Mouse (Mus musculus) E14TG2a.4 (cell line): ENCODE data around the gene B3gnt2.

Experiments used
- H3K27me3 ChIP-seq: 2 replicates; pipeline ENCODE4 v1.6.1; 2014; ENCODE audit warnings: low read length, control low read depth; ENCODE audit not compliant: insufficient read depth
- H3K36me3 ChIP-seq: 2 replicates; pipeline ENCODE4 v1.6.1; 2014; ENCODE audit warnings: low read length, control low read depth; ENCODE audit not compliant: insufficient read depth
- H3K4me1 ChIP-seq: replicated peaks from 2 replicates; pipeline ENCODE4 v1.6.1; 2014; ENCODE audit warnings: low read depth, low read length, control low read depth
- H3K4me3 ChIP-seq: replicated peaks from 2 replicates; pipeline ENCODE4 v1.5.1; 2014; ENCODE audit warnings: mild to moderate bottlenecking, low read length
- H3K9me3 ChIP-seq: 2 replicates; pipeline ENCODE4 v1.6.1; 2014; ENCODE audit warnings: low read length, control low read depth
- CTCF ChIP-seq: conservative IDR thresholded peaks from 2 replicates; pipeline ENCODE4 v1.5.1; 2014; ENCODE audit warnings: low read length
- NANOG ChIP-seq: IDR thresholded peaks from 2 replicates; pipeline ENCODE4 v1.6.1; 2014; ENCODE audit warnings: borderline replicate concordance, low read length, mixed read lengths
- POU5F1 ChIP-seq: IDR thresholded peaks from 2 replicates; pipeline ENCODE4 v1.6.1; 2014; ENCODE audit warnings: low read length, borderline replicate concordance

Gene B3gnt2

GRCm38 (mm10) chr11:22876680-22877330, 16.0 kb upstream of the B3gnt2 start:
- TF ChIP-seq CTCF (no peak), POU5F1 (no peak), NANOG (no peak)
- Histone ChIP-seq H3K9me3 (no peaks in the 10 kb centered on the region), H3K4me3 (no peak overlapping the region), H3K27me3 (0 out of 2 replicates have a peak, but pooled peaks cover 3% of the 10 kb centered on the region), H3K36me3 (no peaks in the 10 kb centered on the region), H3K4me1 (peaks cover 34% of the 10 kb centered on the region)

- TF ChIP-seq POU5F1 (no peak), NANOG (no peak), CTCF (no peak)
- no peaks in the 10 kb centered on the region for H3K9me3 ChIP-seq
- 0 out of 2 replicates have a peak, but pooled peaks cover 3% of the 10 kb centered on the region for H3K27me3 ChIP-seq
- H3K4me1 ChIP-seq, result peaks cover 33% of the 10 kb centered on the region
- H3K4me3 ChIP-seq, result no peak overlapping the region
- no peaks in the 10 kb centered on the region for H3K36me3 ChIP-seq
Observed at GRCm38 (mm10) chr11:22875279-22875678, 14.5 kb upstream of the B3gnt2 start.

GRCm38 (mm10) chr11:22874747-22875146, 14.0 kb upstream of the B3gnt2 start:
- Histone ChIP-seq H3K4me3 (no peak overlapping the region), H3K4me1 (peaks cover 28% of the 10 kb centered on the region), H3K27me3 (0 out of 2 replicates have a peak, but pooled peaks cover 2% of the 10 kb centered on the region), H3K9me3 (no peaks in the 10 kb centered on the region), H3K36me3 (no peaks in the 10 kb centered on the region)
- TF ChIP-seq CTCF, result no peak
- no peak for TF ChIP-seq NANOG
- no peak for TF ChIP-seq POU5F1

GRCm38 (mm10) chr11:22873383-22873782, 12.6 kb upstream of the B3gnt2 start:
- no peaks in the 10 kb centered on the region for H3K9me3 ChIP-seq
- no peak for TF ChIP-seq POU5F1
- no peak for TF ChIP-seq CTCF
- H3K27me3 ChIP-seq, result no peaks in the 10 kb centered on the region
- peaks cover 27% of the 10 kb centered on the region for H3K4me1 ChIP-seq
- H3K4me3 ChIP-seq, result no peak overlapping the region
- H3K36me3 ChIP-seq, result no peaks in the 10 kb centered on the region

- Histone ChIP-seq H3K4me3 (no peak overlapping the region), H3K4me1 (peaks cover 31% of the 10 kb centered on the region), H3K36me3 (no peaks in the 10 kb centered on the region), H3K27me3 (no peaks in the 10 kb centered on the region), H3K9me3 (no peaks in the 10 kb centered on the region)
- no peak for TF ChIP-seq CTCF
Observed at GRCm38 (mm10) chr11:22872307-22872680, 11.5 kb upstream of the B3gnt2 start.

- TF ChIP-seq NANOG (no peak), CTCF (no peak), POU5F1 (no peak)
- Histone ChIP-seq H3K27me3 (no peaks in the 10 kb centered on the region), H3K36me3 (no peaks in the 10 kb centered on the region), H3K9me3 (no peaks in the 10 kb centered on the region), H3K4me3 (no peak overlapping the region), H3K4me1 (peaks cover 31% of the 10 kb centered on the region)
Observed at GRCm38 (mm10) chr11:22871628-22872306, 11.0 kb upstream of the B3gnt2 start.

GRCm38 (mm10) chr11:22868582-22868981, 7.8 kb upstream of the B3gnt2 start:
- Histone ChIP-seq H3K4me3 (no peak overlapping the region), H3K4me1 (peaks cover 45% of the 10 kb centered on the region), H3K9me3 (no peaks in the 10 kb centered on the region), H3K27me3 (no peaks in the 10 kb centered on the region), H3K36me3 (no peaks in the 10 kb centered on the region)
- TF ChIP-seq CTCF (no peak), POU5F1 (no peak), NANOG (no peak)

GRCm38 (mm10) chr11:22867691-22868090, 6.9 kb upstream of the B3gnt2 start:
- Histone ChIP-seq H3K36me3 (no peaks in the 10 kb centered on the region), H3K4me3 (no peak overlapping the region), H3K4me1 (peaks cover 42% of the 10 kb centered on the region), H3K9me3 (no peaks in the 10 kb centered on the region), H3K27me3 (no peaks in the 10 kb centered on the region)
- TF ChIP-seq NANOG, result no peak

- Histone ChIP-seq H3K9me3 (no peaks in the 10 kb centered on the region), H3K4me1 (peaks cover 45% of the 10 kb centered on the region), H3K36me3 (no peaks in the 10 kb centered on the region), H3K27me3 (no peaks in the 10 kb centered on the region), H3K4me3 (no peak overlapping the region)
- TF ChIP-seq POU5F1 (no peak), NANOG (no peak), CTCF (no peak)
Observed at GRCm38 (mm10) chr11:22865635-22866246, 5.0 kb upstream of the B3gnt2 start.
